Mouse (Mus musculus) thymus, postnatal 14 days (tissue): ENCODE results near the gene Ddx54.

Experiments
- DNase-seq: peaks from one replicate; pipeline ENCODE4 v3.0.0; 2021

The Ddx54 gene

GRCm38 (mm10) chr5:120582002-120582401, 30.5 kb upstream of the Ddx54 start:
- DNase-seq: no peak

- DNase-seq: no peak
Observed at GRCm38 (mm10) chr5:120583511-120583910, 29.0 kb upstream of the Ddx54 start.

- no peak for DNase-seq
Observed at GRCm38 (mm10) chr5:120584968-120585367, 27.6 kb upstream of the Ddx54 start.

- DNase-seq: peak; percentile 46
Observed at GRCm38 (mm10) chr5:120586741-120587615, 25.6 kb upstream of the Ddx54 start.

GRCm38 (mm10) chr5:120587616-120587926, 25.0 kb upstream of the Ddx54 start:
- peak; percentile 74 for DNase-seq

GRCm38 (mm10) chr5:120587940-120588568, 24.5 kb upstream of the Ddx54 start:
- DNase-seq: no peak

GRCm38 (mm10) chr5:120588569-120589094, 23.9 kb upstream of the Ddx54 start, which contains the start of the genes Tpcn1 and Iqcd:
Tpcn1 (minus strand) TSS chr5:120588673.
Iqcd (plus strand) TSS chr5:120589016.
- peak; percentile 100 for DNase-seq

GRCm38 (mm10) chr5:120590356-120591010, 22.1 kb upstream of the Ddx54 start:
- DNase-seq: peak; percentile 51

GRCm38 (mm10) chr5:120592141-120592540, 20.4 kb upstream of the Ddx54 start:
- no peak for DNase-seq

GRCm38 (mm10) chr5:120594485-120594884, 18.1 kb upstream of the Ddx54 start:
- DNase-seq: no peak

- no peak for DNase-seq
Observed at GRCm38 (mm10) chr5:120599625-120600024, 12.9 kb upstream of the Ddx54 start.

- peak; percentile 38 for DNase-seq
Observed at GRCm38 (mm10) chr5:120600946-120601668, 11.4 kb upstream of the Ddx54 start.

GRCm38 (mm10) chr5:120602210-120602609, 10.3 kb upstream of the Ddx54 start:
- DNase-seq: no peak

GRCm38 (mm10) chr5:120603515-120603914, 9.0 kb upstream of the Ddx54 start:
- DNase-seq: no peak

GRCm38 (mm10) chr5:120604839-120605238, 7.7 kb upstream of the Ddx54 start:
- DNase-seq: peak; percentile 90

GRCm38 (mm10) chr5:120605241-120605661, 7.3 kb upstream of the Ddx54 start:
- no peak for DNase-seq

- peak; percentile 89 for DNase-seq
Observed at GRCm38 (mm10) chr5:120605688-120606087, 6.9 kb upstream of the Ddx54 start.

- no peak for DNase-seq
Observed at GRCm38 (mm10) chr5:120606590-120607200, 5.8 kb upstream of the Ddx54 start.

GRCm38 (mm10) chr5:120607335-120607734, 5.2 kb upstream of the Ddx54 start:
- no peak for DNase-seq

- DNase-seq: no peak
Observed at GRCm38 (mm10) chr5:120609246-120609775, 3.2 kb upstream of the Ddx54 start.

GRCm38 (mm10) chr5:120610906-120611305, 1.6 kb upstream of the Ddx54 start:
- DNase-seq: no peak

- DNase-seq: no peak
Observed at GRCm38 (mm10) chr5:120611416-120611815, 1.1 kb upstream of the Ddx54 start.
